Mouse (Mus musculus) spleen, adult 2 months (tissue): ENCODE results near the gene Ddx55. TPM values are rescaled to one million over a fixed set of nuclear protein-coding genes. Genes with fewer than 3 reads are reported as not detected.

Source experiments
- DNase-seq, 2 experiments: peaks; one replicate each; pipeline versions ENCODE4 v3.0.0 to v3.0.0-alpha.2; 2012 to 2021; ENCODE audit warnings: low spot score in 2 of 2, low read depth in 1 of 2
- H3K27ac ChIP-seq: fragments of 200-500 bp; 2 replicates; pipeline ENCODE4 v1.5.1; 2012; ENCODE audit warnings: low read length, inconsistent platforms; ENCODE audit not compliant: insufficient read depth
- H3K27me3 ChIP-seq: fragments of 200-500 bp; 2 replicates; pipeline ENCODE4 v1.6.1; 2012; ENCODE audit warnings: mild to moderate bottlenecking, moderate library complexity, low read length, inconsistent platforms; ENCODE audit not compliant: control insufficient read depth, insufficient read depth
- H3K36me3 ChIP-seq: fragments of 200-500 bp; 2 replicates; pipeline ENCODE4 v1.6.1; 2012; ENCODE audit warnings: mild to moderate bottlenecking, low read length, inconsistent platforms; ENCODE audit not compliant: control insufficient read depth, insufficient read depth
- H3K4me1 ChIP-seq: fragments of 200-500 bp; 2 replicates; pipeline ENCODE4 v1.6.1; 2011; ENCODE audit warnings: inconsistent platforms; ENCODE audit not compliant: control insufficient read depth, insufficient read depth, insufficient read length
- H3K4me3 ChIP-seq: fragments of 200-500 bp; 2 replicates; pipeline ENCODE4 v1.5.1; 2011; ENCODE audit warnings: mild to moderate bottlenecking, inconsistent platforms; ENCODE audit not compliant: insufficient read depth, insufficient read length; ENCODE audit errors: extremely low read depth
- CTCF ChIP-seq: fragments of 200-500 bp; IDR thresholded peaks from 2 replicates; pipeline ENCODE4 v1.5.1; 2011; ENCODE audit warnings: mild to moderate bottlenecking, inconsistent platforms; ENCODE audit not compliant: insufficient read depth, insufficient read length, insufficient replicate concordance; ENCODE audit errors: extremely low read depth
- POLR2A ChIP-seq: fragments of 200-500 bp; IDR thresholded peaks from 2 replicates; pipeline ENCODE4 v1.6.1; 2011; ENCODE audit warnings: low read depth, low read length, inconsistent platforms
- WGBS: fragments of 180-500 bp; shearing (Covaris S2); methylation state at CpG from one replicate; pipeline ENCODE4 v1.1.7; 2018; 5-methylcytosine and 5-hydroxymethylcytosine counted together
- polyA plus RNA-seq: library from polyadenylated mRNA; depleted of rRNA; stranded (reverse); fragments of >200 nt; gene quantifications from 2 replicates; pipeline ENCODE4 v1.2.3, GENCODE M21; 2012

Ddx55 gene
- polyA plus RNA-seq, 1 experiment, result 19.1 TPM

- Histone ChIP-seq H3K36me3 (no peaks in the 10 kb centered on the region), H3K4me1 (no peaks in the 10 kb centered on the region), H3K4me3 (no peak overlapping the region), H3K27me3 (no peaks in the 10 kb centered on the region), H3K27ac (no peak overlapping the region)
- WGBS, result 90% methylated on average over 10 of the region's 10 CpGs
- TF ChIP-seq POLR2A (no peak), CTCF (no peak)
- no peak for DNase-seq
These were observed 42.1 kb upstream of the Ddx55 start for GRCm38 (mm10) chr5:124510536-124511050.

DNA sequence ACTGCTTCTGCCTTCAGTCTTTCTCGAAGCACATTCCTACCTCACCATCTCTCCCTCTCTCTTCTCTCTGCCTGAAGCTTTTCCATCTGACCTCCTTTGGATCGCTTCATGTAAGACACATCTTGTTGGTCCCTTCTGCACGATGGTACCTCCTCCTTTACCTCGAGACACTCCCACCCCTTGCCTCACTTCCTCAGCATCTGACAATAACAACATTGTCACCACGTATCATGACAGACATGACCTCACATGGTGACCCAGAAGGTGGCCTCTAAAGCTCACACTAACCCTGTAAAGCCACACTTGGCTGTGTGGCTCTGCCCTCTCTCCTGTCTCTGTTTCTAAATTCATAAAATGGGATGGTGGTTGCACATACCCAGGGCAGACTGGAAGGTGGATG lies 36.9 kb upstream of the Ddx55 start:
- H3K4me3 ChIP-seq, result no peak overlapping the region
- no peaks in the 10 kb centered on the region for H3K36me3 ChIP-seq
- no peaks in the 10 kb centered on the region for H3K4me1 ChIP-seq
- H3K27me3 ChIP-seq, result no peaks in the 10 kb centered on the region
- TF ChIP-seq POLR2A (no peak), CTCF (no peak)
- 83% methylated on average over 5 of the region's 5 CpGs for WGBS
- DNase-seq, result no peak
- no peak overlapping the region for H3K27ac ChIP-seq

- no peak overlapping the region for H3K4me3 ChIP-seq
- no peak overlapping the region for H3K27ac ChIP-seq
- no peaks in the 10 kb centered on the region for H3K27me3 ChIP-seq
- 95% methylated on average over 10 of the region's 10 CpGs for WGBS
- H3K36me3 ChIP-seq, result no peaks in the 10 kb centered on the region
- peaks cover 6% of the 10 kb centered on the region; the same call in 1 of the 2 replicates for H3K4me1 ChIP-seq
- TF ChIP-seq POLR2A (no peak), CTCF (no peak)
- no peak for DNase-seq
These were observed 34.0 kb upstream of the Ddx55 start for GRCm38 (mm10) chr5:124518648-124519047.

- TF ChIP-seq CTCF, result no peak
- TF ChIP-seq POLR2A, result no peak
- Histone ChIP-seq H3K27me3 (no peaks in the 10 kb centered on the region; the same call in 1 of the 2 replicates), H3K36me3 (no peaks in the 10 kb centered on the region), H3K4me1 (peaks cover 6% of the 10 kb centered on the region; the same call in 1 of the 2 replicates), H3K4me3 (no peak overlapping the region), H3K27ac (no peak overlapping the region)
- DNase-seq, result no peak
- 39% methylated on average over 4 of the region's 4 CpGs for WGBS
These were observed 31.1 kb upstream of the Ddx55 start for GRCm38 (mm10) chr5:124521588-124521987.

DNA sequence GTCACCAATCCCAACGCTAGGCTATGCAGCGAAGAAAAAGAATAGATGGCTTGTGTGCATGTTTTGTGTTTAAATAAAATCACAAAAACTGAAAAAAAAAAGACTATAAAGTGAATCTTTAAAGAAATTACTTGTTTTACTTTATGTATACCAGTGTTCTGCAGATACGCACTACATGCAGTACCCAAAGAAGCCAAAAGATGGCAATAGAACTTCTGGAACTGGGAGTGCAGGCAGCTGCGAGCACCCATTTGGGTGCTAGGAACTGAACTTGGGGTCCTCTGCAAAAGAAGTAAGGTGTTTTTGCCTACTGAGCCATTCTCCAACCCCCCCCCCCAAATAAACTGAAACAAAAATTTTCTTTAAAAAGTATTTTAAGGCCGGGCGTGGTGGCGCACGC lies 29.6 kb upstream of the Ddx55 start:
- no peak for DNase-seq
- Histone ChIP-seq H3K4me3 (no peak overlapping the region), H3K27me3 (no peaks in the 10 kb centered on the region; the same call in 1 of the 2 replicates), H3K4me1 (peaks cover 6% of the 10 kb centered on the region; the same call in 1 of the 2 replicates), H3K36me3 (no peaks in the 10 kb centered on the region), H3K27ac (no peak overlapping the region)
- no peak for TF ChIP-seq CTCF
- no peak for TF ChIP-seq POLR2A
- WGBS, result 96% methylated on average over 8 of the region's 8 CpGs

GRCm38 (mm10) chr5:124524943-124525342 lies 27.7 kb upstream of the Ddx55 start:
- Histone ChIP-seq H3K36me3 (no peaks in the 10 kb centered on the region), H3K27me3 (no peaks in the 10 kb centered on the region; the same call in 1 of the 2 replicates), H3K4me1 (peaks cover 6% of the 10 kb centered on the region; the same call in 1 of the 2 replicates), H3K4me3 (no peak overlapping the region), H3K27ac (no peak overlapping the region)
- TF ChIP-seq CTCF (no peak), POLR2A (no peak)
- no peak for DNase-seq
- WGBS, result 32% methylated on average over 5 of the region's 5 CpGs

DNA sequence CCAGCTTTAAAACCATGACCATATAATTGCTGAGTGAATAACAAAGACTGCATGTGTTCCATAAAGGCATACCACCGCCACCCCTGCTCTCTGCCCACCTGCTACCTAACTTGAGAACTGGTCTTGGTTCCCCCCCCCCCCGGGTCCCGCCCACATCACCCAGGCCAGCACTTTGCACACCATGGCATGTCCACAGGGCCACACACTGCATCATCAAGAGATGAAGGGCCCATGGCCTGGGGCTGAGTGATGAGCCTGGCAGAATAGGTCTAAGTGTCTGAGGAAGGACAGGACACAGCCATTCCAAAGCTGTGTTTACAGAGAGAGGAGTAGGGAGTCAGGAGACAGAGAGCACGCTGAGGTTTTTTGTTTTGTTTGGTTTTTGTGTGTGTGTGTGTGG lies 24.3 kb upstream of the Ddx55 start:
- Histone ChIP-seq H3K27me3 (peaks cover 6% of the 10 kb centered on the region), H3K4me1 (peaks cover 7% of the 10 kb centered on the region; the same call in 1 of the 2 replicates), H3K4me3 (no peak overlapping the region), H3K36me3 (no peaks in the 10 kb centered on the region), H3K27ac (no peak overlapping the region)
- no peak for DNase-seq
- TF ChIP-seq CTCF (no peak), POLR2A (no peak)
- 79% methylated on average over 4 of the region's 4 CpGs for WGBS
